Mouse (Mus musculus) lung, embryonic 15.5 days (tissue): ENCODE results near the gene Kazn. TPM values are rescaled to one million over a fixed set of nuclear protein-coding genes. Genes with fewer than 3 reads are reported as not detected.

Source experiments
- ATAC-seq: fragments of 200-750 bp; cut with Nextera tagmentation; 2 replicates; pipeline ENCODE4 v1.8.0; 2017; ENCODE audit warnings: moderate number of reproducible peaks, borderline replicate concordance; ENCODE audit not compliant: low FRiP score, low TSS enrichment; ENCODE audit errors: extremely low read depth
- H3K27ac ChIP-seq: fragments of 300-500 bp; sonication (generic); 2 replicates; pipeline ENCODE4 v1.5.1; 2015; ENCODE audit warnings: moderate library complexity, mild to moderate bottlenecking, inconsistent platforms
- H3K27me3 ChIP-seq: fragments of 300-500 bp; sonication (generic); 2 replicates; pipeline ENCODE4 v1.6.1; 2015; ENCODE audit warnings: inconsistent platforms
- H3K36me3 ChIP-seq: fragments of 300-500 bp; sonication (generic); 2 replicates; pipeline ENCODE4 v1.6.1; 2015; ENCODE audit warnings: inconsistent platforms
- H3K4me1 ChIP-seq: fragments of 300-500 bp; sonication (generic); 2 replicates; pipeline ENCODE4 v1.6.1; 2015; ENCODE audit warnings: inconsistent platforms
- H3K4me2 ChIP-seq: fragments of 300-500 bp; sonication (generic); 2 replicates; pipeline ENCODE4 v1.6.1; 2015; ENCODE audit warnings: inconsistent platforms, mild to moderate bottlenecking, moderate library complexity
- H3K4me3 ChIP-seq: fragments of 300-500 bp; sonication (generic); 2 replicates; pipeline ENCODE4 v1.5.1; 2015; ENCODE audit warnings: mild to moderate bottlenecking, inconsistent platforms
- H3K9ac ChIP-seq: fragments of 300-500 bp; sonication (generic); 2 replicates; pipeline ENCODE4 v1.6.1; 2015; ENCODE audit warnings: inconsistent platforms
- H3K9me3 ChIP-seq: fragments of 300-500 bp; sonication (generic); 2 replicates; pipeline ENCODE4 v1.6.1; 2016; ENCODE audit warnings: inconsistent platforms
- WGBS: fragments of 180-500 bp; shearing (Covaris S2); methylation state at CpG from one replicate; pipeline ENCODE4 v1.1.7; 2015; 5-methylcytosine and 5-hydroxymethylcytosine counted together
- polyA plus RNA-seq: library from polyadenylated mRNA; unstranded; fragments of >200 nt; fragmentation: Nextera tagmentation; extraction: Ambion mirVana; gene quantifications from 2 replicates; pipeline ENCODE4 v1.2.1, GENCODE M21; 2015

The Kazn gene
- polyA plus RNA-seq, 1 experiment from 2014 or later, result 13.6 TPM

GRCm38 (mm10) chr4:142154246-142154645, 85.0 kb downstream of the Kazn start:
- Histone ChIP-seq H3K27me3 (no peaks in the 10 kb centered on the region), H3K9ac (no peak overlapping the region), H3K4me3 (no peak overlapping the region), H3K4me1 (no peaks in the 10 kb centered on the region), H3K27ac (no peak overlapping the region), H3K36me3 (peaks cover 4% of the 10 kb centered on the region; the same call in 1 of the 2 replicates), H3K9me3 (no peaks in the 10 kb centered on the region), H3K4me2 (no peak overlapping the region)
- ATAC-seq, result no peak
- 75% methylated on average over 11 of the region's 11 CpGs for WGBS

- Histone ChIP-seq H3K4me3 (no peak overlapping the region), H3K4me1 (no peaks in the 10 kb centered on the region), H3K9me3 (no peaks in the 10 kb centered on the region), H3K36me3 (peaks cover 4% of the 10 kb centered on the region; the same call in 1 of the 2 replicates), H3K27me3 (no peaks in the 10 kb centered on the region), H3K4me2 (no peak overlapping the region), H3K9ac (no peak overlapping the region), H3K27ac (no peak overlapping the region)
- 5% methylated on average over 2 of the region's 2 CpGs for WGBS
- peak; percentile 58 for ATAC-seq
These were observed 85.7 kb downstream of the Kazn start for GRCm38 (mm10) chr4:142153526-142153925.

- H3K27me3 ChIP-seq, result no peaks in the 10 kb centered on the region
- H3K27ac ChIP-seq, result no peak overlapping the region
- no peak for ATAC-seq
- no peak overlapping the region for H3K4me2 ChIP-seq
- H3K4me1 ChIP-seq, result no peaks in the 10 kb centered on the region
- no peak overlapping the region for H3K9ac ChIP-seq
- 66% methylated on average over 8 of the region's 8 CpGs for WGBS
- H3K9me3 ChIP-seq, result no peaks in the 10 kb centered on the region
- H3K4me3 ChIP-seq, result no peak overlapping the region
- H3K36me3 ChIP-seq, result peaks cover 10% of the 10 kb centered on the region; the same call in 1 of the 2 replicates
These were observed 86.3 kb downstream of the Kazn start for GRCm38 (mm10) chr4:142152733-142153422.

GRCm38 (mm10) chr4:142150086-142150485, 89.1 kb downstream of the Kazn start:
- no peaks in the 10 kb centered on the region for H3K4me1 ChIP-seq
- H3K27me3 ChIP-seq, result no peaks in the 10 kb centered on the region
- no peak for ATAC-seq
- H3K36me3 ChIP-seq, result peaks cover 27% of the 10 kb centered on the region
- no peak overlapping the region for H3K4me3 ChIP-seq
- H3K9ac ChIP-seq, result no peak overlapping the region
- no peaks in the 10 kb centered on the region for H3K9me3 ChIP-seq
- no peak overlapping the region for H3K4me2 ChIP-seq
- 62% methylated on average over 2 of the region's 2 CpGs for WGBS
- H3K27ac ChIP-seq, result no peak overlapping the region

GRCm38 (mm10) chr4:142149202-142149601, 90.0 kb downstream of the Kazn start:
- ATAC-seq, result no peak
- 65% methylated on average over 9 of the region's 9 CpGs for WGBS
- Histone ChIP-seq H3K27me3 (no peaks in the 10 kb centered on the region), H3K27ac (no peak overlapping the region), H3K9me3 (no peaks in the 10 kb centered on the region), H3K4me2 (no peak overlapping the region), H3K9ac (no peak overlapping the region), H3K4me1 (no peaks in the 10 kb centered on the region), H3K4me3 (no peak overlapping the region), H3K36me3 (peaks cover 27% of the 10 kb centered on the region)

- no peak for ATAC-seq
These were observed 91.5 kb downstream of the Kazn start for GRCm38 (mm10) chr4:142147671-142148070.

GRCm38 (mm10) chr4:142144096-142144495, 95.1 kb downstream of the Kazn start:
- Histone ChIP-seq H3K27me3 (no peaks in the 10 kb centered on the region), H3K9me3 (no peaks in the 10 kb centered on the region), H3K27ac (no peak overlapping the region), H3K4me3 (no peak overlapping the region), H3K4me1 (no peaks in the 10 kb centered on the region), H3K9ac (no peak overlapping the region), H3K36me3 (peaks cover 27% of the 10 kb centered on the region), H3K4me2 (no peak overlapping the region)
- ATAC-seq, result no peak
- 51% methylated on average over 5 of the region's 5 CpGs for WGBS

More at GRCm38 (mm10) chr4:142147671-142148070, 91.5 kb downstream of the Kazn start:
- H3K27ac ChIP-seq, result no peak overlapping the region
- H3K9me3 ChIP-seq, result no peaks in the 10 kb centered on the region
- H3K4me1 ChIP-seq, result no peaks in the 10 kb centered on the region
- 83% methylated on average over 10 of the region's 10 CpGs for WGBS
- H3K9ac ChIP-seq, result no peak overlapping the region
- no peaks in the 10 kb centered on the region for H3K27me3 ChIP-seq
- no peak overlapping the region for H3K4me2 ChIP-seq
- peaks cover 27% of the 10 kb centered on the region for H3K36me3 ChIP-seq
- no peak overlapping the region for H3K4me3 ChIP-seq

- Histone ChIP-seq H3K4me1 (no peaks in the 10 kb centered on the region), H3K27me3 (no peaks in the 10 kb centered on the region), H3K36me3 (peaks cover 25% of the 10 kb centered on the region), H3K4me3 (no peak overlapping the region), H3K4me2 (no peak overlapping the region), H3K9me3 (no peaks in the 10 kb centered on the region), H3K27ac (no peak overlapping the region), H3K9ac (no peak overlapping the region)
- no peak for ATAC-seq
- WGBS, result 85% methylated on average over 6 of the region's 6 CpGs
These were observed 95.9 kb downstream of the Kazn start for GRCm38 (mm10) chr4:142143290-142143689.

- no peak overlapping the region for H3K9ac ChIP-seq
- no peaks in the 10 kb centered on the region for H3K36me3 ChIP-seq
- no peaks in the 10 kb centered on the region for H3K27me3 ChIP-seq
- no peak overlapping the region for H3K4me2 ChIP-seq
- no peaks in the 10 kb centered on the region for H3K4me1 ChIP-seq
- no peaks in the 10 kb centered on the region for H3K9me3 ChIP-seq
- WGBS, result 77% methylated on average over 5 of the region's 5 CpGs
- no peak for ATAC-seq
- no peak overlapping the region for H3K27ac ChIP-seq
- H3K4me3 ChIP-seq, result no peak overlapping the region
These were observed 99.5 kb downstream of the Kazn start for GRCm38 (mm10) chr4:142139729-142140128.

GRCm38 (mm10) chr4:142138356-142139099, 100.7 kb downstream of the Kazn start:
- no peaks in the 10 kb centered on the region for H3K4me1 ChIP-seq
- no peaks in the 10 kb centered on the region for H3K36me3 ChIP-seq
- no peak overlapping the region for H3K9ac ChIP-seq
- H3K9me3 ChIP-seq, result no peaks in the 10 kb centered on the region
- no peak for ATAC-seq
- 62% methylated on average over 9 of the region's 9 CpGs for WGBS
- H3K27ac ChIP-seq, result no peak overlapping the region
- no peaks in the 10 kb centered on the region for H3K27me3 ChIP-seq
- H3K4me3 ChIP-seq, result no peak overlapping the region
- H3K4me2 ChIP-seq, result no peak overlapping the region

- ATAC-seq, result no peak
- H3K4me3 ChIP-seq, result no peak overlapping the region
- no peaks in the 10 kb centered on the region for H3K9me3 ChIP-seq
- H3K27ac ChIP-seq, result no peak overlapping the region
- no peaks in the 10 kb centered on the region for H3K4me1 ChIP-seq
- H3K4me2 ChIP-seq, result no peak overlapping the region
- H3K9ac ChIP-seq, result no peak overlapping the region
- H3K36me3 ChIP-seq, result no peaks in the 10 kb centered on the region
- H3K27me3 ChIP-seq, result no peaks in the 10 kb centered on the region
- 90% methylated on average over 10 of the region's 10 CpGs for WGBS
These were observed 102.3 kb downstream of the Kazn start for GRCm38 (mm10) chr4:142136766-142137503.

GRCm38 (mm10) chr4:142135515-142135914, 103.7 kb downstream of the Kazn start:
- Histone ChIP-seq H3K27ac (no peak overlapping the region), H3K4me2 (no peak overlapping the region), H3K27me3 (no peaks in the 10 kb centered on the region), H3K4me3 (no peak overlapping the region), H3K4me1 (no peaks in the 10 kb centered on the region), H3K36me3 (no peaks in the 10 kb centered on the region), H3K9me3 (no peaks in the 10 kb centered on the region), H3K9ac (no peak overlapping the region)
- 89% methylated on average over 2 of the region's 2 CpGs for WGBS
- ATAC-seq, result no peak
